Mouse (Mus musculus): ENCODE measurements at regions not wholly inside any gene's neighbourhood (a gene's known extent, or its start where the extent isn't known, plus 50 kb on each side); places are given as distances from the start of the nearest gene placed in this dataset.

GRCm38 (mm10) chr19:14862654-14863468 lies 265.0 kb upstream of the Tle4 start:
- no peak for TF ChIP-seq CTCF (conservative IDR thresholded peaks at IDR 0.05; ENCODE audit: low read length)
- no peak for TF ChIP-seq NANOG (IDR thresholded peaks at IDR 0.05; ENCODE audit: borderline replicate concordance, low read length)
- TF ChIP-seq POU5F1 (IDR thresholded peaks at IDR 0.05; ENCODE audit: borderline replicate concordance, low read length): no peak
